Mouse (Mus musculus) thymus, postnatal 10 days (tissue): Measurements from ENCODE around the gene Ksr2.

ENCODE experiments used
- DNase-seq, 2 experiments: peaks; one replicate each; pipeline ENCODE4 v3.0.0; 2021; ENCODE audit warnings: low spot score in 2 of 2

Ksr2 gene

DNA sequence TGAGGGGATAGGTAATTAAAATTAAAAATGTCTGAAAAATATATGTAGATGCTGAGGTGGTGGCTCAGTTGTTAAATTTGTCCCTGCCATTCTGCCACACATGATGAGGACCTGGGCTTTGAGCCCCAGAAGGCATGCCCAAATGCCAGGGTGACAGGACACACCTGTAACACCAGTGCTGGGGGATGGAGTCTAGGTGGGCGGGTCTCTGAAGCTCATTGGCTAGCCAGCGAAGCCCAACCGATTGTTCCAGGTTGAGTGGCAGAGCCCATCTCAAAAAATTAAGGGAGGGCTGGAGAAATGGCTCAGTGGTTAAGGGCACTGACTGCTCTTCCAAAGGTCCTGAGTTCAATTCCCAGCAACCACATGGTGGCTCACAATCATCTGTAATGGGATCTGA lies 274.9 kb downstream of the Ksr2 start:
- DNase-seq: no peak

DNA sequence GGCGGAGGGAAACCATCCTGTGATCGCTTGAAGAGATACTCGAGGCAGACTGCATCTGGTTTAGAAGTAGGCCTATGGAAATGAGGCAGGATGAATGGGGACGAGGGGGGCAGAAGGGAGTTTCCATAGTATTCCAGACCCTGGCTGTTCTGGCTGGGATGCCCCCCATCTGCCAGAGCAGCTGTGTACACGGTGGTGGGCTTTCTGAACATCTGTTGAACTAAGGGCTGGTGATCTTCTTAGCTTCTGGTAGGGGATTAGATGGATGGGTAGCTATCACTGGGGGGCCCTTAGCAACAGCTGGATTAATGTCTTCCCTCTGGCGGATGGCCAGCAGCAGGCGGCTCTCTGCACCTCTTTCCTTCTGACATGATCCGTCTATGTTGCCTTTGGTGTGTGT lies 276.0 kb downstream of the Ksr2 start:
- no peak for DNase-seq

DNA sequence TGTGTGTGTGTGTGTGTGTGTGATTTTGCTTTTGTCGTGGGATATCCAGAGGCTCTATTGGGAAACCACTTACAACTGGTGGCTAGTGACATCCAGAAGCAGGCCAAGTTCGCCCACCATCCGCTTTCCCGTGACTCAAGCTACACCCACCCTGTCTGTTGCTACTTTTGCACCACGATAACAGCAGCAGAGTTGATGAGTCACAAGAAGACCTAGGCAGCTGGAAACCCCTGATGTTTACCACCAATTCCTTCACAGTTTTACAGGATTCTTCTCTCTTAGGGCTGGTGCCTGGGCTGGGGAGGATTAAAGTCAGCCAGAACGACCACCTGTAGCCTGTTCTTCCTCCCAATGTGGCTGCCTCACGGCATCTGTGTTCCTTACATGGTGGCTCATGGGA lies 277.5 kb downstream of the Ksr2 start:
- DNase-seq: no peak

DNA sequence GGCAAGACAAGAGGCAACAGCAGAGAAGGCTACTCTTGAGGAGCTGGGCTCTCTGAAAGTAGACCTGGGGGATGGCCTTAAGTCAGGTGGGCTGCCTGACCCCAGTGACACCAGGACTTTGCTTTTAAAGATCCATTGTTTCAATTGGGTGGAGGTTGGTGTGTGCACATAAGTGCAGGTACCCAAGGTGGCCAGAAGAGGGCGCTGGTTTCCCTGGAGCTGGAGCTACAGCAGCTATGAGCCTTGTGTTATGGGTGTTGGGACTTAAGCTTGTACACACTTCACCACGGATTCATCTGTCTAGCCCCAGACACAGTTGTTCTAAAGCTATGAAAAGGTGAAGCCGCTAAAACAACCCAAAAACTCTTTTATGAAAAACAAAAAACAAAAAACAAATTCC lies 279.8 kb downstream of the Ksr2 start:
- no peak for DNase-seq

DNA sequence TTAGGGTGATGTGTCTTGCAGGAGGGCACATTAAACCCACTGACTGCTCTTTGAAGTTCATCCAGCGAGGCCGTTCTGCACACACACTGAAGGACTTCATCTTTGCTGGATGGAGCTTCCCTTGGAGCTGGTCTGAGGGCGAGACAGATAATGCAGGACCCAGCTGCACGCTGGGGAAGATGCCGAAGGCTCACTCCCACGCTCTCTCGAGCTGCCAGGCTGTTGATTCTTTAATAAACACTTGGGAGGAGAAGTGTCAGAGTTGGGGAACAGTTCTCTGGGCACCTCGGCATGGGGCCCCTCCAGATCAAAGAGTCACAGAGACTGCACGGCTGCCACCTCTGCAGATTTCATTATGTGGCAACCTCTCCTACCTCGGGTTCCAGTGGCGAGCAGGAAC lies 280.8 kb downstream of the Ksr2 start:
- DNase-seq: no peak

DNA sequence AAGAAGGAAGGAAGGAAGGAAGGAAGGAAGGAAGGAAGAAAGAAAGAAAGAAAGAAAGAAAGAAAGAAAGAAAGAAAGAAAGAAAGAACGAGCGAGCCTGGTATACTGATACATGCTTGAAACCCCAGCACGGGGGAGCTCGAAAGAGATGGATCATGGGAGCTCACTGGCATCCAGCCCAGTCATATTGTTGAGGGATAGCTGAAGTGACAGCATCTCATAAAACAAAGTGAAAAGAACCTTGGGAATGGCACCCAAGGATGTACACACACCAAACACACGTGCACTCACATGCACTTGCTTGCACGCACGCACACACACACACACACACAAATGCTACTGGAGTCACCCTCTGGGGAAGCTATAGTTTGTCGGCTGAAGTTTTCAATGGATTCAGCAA lies 282.6 kb downstream of the Ksr2 start:
- no peak for DNase-seq

DNA sequence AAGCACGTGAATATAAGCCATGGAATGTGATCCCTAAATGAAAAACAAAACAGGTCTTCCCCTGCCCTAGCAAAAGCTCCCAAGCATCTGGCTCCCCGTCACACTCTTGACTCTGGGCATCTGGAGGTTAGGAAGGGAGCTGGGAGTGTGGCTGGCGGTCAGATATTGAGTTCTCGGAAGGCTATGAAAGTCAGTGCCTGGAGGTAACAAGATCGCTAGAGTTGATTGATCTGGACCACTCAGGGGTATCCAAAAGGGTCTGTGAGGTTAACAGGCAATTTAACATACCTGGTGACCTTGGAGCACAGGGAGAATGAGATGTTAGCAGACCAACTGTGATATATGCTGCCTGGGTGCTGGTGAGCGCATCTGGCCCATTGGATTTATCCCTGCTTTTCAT lies 283.8 kb downstream of the Ksr2 start:
- no peak for DNase-seq

DNA sequence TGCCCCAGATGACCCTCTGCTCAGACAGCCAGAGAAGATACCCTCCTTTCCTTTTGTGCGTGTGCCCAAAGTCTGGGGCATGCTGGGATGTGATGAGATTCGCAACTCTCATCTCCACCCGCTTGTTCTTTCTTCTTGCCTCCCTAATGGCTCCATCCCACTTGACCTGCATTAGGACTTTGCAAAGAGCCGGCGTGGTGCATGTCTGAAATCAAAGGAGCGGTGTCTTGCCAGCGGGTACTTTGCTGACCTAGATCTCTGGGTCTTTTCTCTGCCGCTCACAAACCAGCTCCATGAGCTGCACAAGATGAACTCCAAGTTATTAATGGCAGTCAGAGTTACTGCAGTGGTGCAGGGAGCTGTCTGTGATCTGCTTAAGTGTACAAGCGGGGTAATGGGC lies 290.6 kb downstream of the Ksr2 start:
- no peak for DNase-seq

DNA sequence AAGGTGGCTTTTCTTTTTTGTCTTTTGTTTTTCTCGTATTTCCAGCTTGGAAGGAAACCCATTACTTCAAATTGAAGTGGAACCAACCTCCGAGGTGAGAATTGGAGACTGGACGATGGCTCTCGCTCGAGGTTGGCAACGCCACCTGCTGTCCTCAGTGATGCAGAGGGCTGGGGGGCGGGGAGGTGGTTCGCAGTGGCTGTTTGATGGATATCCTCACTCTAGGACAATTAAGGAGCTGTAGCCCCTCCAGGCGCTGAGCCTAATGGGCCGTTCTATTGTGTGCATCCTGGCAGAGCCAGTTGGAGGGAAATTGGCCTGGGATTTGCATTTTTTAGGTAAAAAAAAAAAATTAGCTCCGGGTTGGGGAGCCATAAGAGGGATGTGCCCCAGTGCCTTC lies 292.8 kb downstream of the Ksr2 start:
- no peak for DNase-seq

DNA sequence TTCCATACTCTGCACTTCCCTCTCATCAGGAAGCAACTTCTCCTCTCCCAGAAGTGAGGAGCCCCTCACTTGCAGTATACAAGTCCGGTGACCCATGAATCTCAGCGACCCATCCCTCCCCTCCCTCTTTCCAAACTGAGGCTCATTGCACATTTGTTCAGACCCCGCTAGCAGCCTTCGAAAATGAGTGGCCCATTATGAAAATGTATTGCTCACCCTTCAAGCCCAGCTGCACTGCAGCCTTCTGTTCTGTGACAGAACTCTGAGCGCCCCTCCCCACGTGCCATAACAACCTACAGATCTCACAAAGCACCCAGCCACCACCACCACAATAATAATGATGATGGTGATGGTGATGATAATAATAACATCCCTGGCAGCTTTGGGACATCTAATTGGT lies 295.5 kb downstream of the Ksr2 start:
- DNase-seq: no peak

DNA sequence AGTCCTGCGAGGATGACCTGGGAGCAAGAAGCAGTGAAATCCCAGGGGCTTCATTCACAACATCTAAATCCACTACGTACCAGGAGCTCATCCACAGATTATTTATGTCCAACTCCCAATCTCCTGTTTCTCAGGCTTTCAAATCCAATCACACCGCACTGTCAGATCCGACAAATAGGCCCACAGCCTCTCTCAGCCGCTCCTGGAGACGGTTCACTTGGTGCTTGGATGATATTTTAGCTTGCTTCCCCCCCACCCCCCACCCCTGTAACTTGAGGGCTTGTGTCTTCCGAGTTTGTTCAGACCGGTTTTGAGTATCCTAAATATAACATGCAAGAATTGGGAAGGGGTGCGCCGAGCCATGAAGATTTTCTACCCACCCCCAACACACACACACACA lies 297.8 kb downstream of the Ksr2 start:
- no peak for DNase-seq

DNA sequence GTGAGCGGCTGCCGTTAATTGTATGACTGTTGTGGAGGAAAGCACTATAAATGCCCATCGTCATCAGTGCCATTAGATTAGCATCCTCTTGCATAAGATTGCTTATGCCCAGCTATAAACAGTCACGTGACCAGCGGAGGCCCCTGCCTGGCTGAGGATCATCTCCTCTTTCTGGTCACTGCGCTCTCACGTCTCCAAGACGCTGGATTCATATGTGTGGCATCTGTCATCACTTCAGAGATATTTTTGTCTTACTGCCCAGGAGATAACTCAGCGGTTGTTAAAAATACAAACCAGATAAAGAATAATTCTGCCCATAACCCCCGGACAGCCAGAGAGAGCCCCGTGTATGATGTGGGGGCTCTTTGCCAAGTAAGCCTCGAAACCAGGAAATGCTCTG lies 298.4 kb downstream of the Ksr2 start:
- DNase-seq: no peak

DNA sequence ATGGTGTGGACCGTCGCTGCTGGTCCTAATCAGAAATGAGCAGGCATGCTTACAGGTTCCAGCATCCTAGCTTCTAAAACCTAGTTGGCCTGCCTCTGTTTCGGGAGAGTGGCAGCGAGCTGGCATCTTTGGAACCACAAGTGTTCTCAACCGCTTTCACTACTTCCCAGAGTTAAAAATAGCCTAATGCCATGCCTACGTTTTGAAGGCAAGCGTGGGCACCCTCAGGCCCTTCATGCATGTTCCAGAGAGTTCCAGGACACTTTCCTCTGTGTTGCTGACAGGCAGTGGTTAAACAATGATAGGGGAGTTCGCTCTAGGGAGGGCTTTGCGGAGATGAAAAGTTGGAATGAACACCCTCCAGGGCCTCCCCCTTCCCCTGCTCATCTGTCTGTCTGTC lies 303.3 kb downstream of the Ksr2 start:
- DNase-seq: no peak

DNA sequence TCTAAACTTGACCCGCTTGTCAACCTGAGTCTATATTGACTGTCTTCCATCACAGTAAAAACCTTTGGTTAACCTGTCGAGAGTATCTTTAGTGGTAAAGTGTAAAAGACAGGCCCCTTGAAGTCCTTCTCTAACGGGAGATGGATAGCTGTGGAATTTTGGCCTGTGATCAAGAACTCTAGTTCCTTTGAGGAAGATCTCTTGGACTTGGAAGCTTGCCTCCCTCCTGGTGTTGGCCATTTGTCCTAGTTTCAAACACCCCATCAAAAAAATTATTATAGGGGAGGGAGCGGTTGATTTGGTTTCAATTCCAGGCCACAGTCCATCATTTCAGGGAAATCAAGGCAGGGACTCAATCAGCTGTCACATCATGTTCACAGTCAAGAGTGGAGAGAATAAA lies 309.5 kb downstream of the Ksr2 start:
- DNase-seq: no peak

DNA sequence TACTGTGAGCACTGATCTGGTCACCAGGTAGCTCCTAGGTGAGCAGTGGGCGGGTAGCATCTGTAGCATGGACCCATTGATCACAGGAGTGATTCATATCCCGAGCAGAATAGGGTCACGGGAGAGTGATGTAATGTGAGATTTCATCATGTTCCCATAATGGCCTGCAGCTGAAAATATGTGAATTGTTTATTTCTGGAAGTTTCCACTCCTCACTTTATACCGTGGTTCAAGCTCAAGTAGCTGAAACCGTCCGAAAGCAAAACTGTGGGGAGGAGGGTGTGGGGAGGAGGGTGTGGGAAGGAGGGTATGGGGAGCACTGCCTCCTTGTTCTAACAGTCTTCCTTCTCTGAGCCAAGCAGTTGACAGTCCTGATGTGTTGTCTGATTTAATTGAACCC lies 312.7 kb downstream of the Ksr2 start:
- no peak for DNase-seq

DNA sequence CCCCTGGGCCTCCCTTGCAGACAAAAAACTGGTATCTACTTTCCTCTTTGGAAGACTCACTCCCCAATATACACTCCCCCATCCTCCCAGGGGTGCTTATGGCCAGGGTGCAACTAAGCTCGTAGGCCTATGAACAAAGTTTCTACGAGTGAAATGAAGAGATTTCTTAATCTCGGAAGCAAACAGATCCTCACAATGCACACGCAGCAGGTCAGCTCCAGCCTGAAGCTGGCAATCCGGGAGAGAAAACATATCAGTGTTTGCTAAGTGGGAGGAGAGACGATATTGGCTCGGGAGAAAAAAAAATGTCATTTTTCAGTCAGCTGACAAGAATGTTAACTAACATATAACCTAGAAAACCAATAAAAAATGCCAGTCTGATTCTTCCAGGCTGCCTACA lies 313.3 kb downstream of the Ksr2 start:
- DNase-seq: no peak

DNA sequence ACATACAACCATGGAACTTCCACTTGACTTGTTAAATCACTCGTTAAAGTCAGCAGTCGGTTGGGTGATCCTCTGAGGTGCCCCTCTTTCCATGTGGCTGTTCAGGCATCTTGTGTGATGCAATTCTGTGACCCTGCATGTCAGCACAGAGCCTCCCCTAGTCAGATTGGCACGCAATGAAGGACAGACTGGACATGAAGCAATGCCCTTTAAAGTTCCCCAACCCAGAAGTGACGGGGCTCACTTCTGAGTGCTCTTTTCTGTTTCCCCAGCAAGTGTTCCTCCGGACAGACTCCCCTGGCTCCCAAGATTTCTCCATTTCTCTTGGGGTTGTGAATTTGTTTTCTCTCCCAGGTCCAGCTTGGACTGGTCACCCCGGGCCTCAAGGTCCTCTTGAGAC lies 317.5 kb downstream of the Ksr2 start:
- DNase-seq: no peak

DNA sequence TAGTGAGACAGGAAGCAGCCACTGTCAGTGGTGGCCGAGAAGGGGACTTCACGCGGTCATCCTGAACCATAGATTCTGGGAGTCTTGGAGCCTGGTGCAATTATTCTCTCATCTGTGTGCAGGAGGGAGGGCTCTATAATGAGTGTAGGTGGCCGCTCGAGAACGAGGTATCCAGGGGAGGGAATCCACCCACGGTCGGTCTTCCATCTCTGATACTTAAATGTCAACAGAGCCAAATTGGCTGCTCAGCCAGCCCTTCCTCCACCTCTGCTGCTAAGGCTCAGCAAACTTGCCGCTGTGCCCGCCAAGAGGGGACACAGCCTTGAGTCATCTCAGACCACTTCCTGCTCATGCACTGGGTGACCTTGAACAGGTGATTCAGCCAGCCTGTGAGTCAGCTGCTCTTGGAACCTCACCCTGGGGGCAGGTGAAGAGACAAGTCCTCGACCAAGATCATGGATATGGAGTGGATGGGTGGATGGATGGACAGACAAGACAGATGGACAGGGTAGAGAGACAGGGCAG lies 330.9 kb downstream of the Ksr2 start:
- no peak for DNase-seq

DNA sequence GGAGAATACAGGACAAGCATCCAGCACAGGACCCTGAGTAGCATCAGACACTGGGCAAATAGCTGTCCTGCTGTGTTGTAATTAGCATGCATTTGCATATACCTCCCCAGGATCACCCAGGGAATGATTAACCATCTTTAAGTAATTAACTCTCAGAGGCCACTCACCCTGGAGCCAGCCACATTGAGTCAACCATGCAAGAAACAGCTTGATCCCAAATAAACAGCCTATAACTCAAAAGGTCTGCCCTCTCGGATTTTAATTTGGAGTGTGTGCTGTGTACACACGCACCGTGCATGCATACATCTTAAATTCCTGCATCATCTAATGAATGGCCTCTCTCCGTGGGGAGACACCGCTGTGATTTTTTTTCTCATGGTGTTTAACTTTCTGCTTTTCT lies 335.6 kb downstream of the Ksr2 start:
- no peak for DNase-seq

DNA sequence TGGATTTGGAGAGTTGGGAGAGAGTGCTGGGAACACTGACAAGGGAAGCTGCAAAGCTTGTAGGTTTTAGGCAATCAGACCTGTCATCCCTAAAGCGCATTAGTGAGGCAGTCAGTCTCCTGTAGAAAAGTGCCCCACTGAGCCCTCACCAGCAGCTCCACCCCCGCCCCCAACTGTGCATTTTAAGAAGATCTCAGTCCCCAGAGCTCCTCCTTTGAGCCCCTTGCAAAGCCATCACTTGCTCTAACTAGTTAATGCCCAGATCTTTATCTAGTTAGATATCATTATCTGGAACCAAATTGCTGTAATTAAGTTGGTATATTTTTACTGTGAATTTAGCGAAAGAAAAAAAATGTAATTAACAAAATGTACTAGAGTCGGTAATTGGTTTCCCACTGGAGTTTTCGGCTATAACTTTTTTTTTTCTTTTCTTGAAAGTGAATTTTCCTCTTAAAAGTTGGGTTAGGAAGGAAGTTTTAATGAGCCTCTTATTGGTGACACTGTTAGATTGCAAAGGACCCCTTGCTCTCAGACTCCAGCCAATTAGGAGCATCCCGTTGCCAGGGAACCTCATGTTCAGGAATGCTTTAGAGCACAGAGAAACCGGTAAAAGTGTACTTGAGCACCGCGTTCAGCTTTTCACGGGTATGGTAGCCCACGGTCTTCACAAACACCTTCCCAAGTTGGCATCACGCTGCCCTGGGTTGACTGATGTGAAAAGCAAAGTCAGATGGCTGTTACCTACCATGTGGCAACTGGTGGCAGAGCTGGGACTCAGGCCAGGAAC lies 344.1 kb downstream of the Ksr2 start:
- DNase-seq: no peak

DNA sequence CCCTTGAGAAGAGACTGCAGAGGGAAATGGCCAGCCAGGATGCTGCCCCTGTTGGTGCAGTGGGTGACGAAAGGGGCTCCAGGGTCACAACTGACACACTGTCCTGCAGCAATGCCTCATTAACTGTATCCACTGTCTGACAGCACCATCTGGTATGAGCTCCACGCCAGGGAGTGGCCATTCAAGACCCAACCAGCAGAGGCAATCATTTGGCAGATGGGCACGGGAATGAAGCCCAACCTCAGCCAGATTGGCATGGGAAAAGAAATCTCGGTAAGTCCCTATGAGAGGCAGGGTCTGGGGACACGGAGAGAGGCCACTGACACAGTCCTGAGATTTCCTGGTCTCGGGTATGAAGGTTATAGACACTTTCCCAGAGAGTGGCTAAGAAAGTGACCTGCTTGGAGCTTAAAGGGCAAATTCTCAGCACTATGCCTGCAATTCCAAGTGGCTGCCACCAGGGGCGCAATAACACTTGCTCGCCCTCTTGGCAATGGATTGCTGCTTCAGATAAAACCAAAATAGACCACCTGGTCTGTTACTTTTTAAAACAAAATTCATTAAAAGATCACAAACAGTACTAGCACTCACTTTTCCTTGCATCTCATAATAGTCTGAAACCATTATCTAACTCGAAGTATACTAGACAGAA lies 347.5 kb downstream of the Ksr2 start:
- DNase-seq: no peak

DNA sequence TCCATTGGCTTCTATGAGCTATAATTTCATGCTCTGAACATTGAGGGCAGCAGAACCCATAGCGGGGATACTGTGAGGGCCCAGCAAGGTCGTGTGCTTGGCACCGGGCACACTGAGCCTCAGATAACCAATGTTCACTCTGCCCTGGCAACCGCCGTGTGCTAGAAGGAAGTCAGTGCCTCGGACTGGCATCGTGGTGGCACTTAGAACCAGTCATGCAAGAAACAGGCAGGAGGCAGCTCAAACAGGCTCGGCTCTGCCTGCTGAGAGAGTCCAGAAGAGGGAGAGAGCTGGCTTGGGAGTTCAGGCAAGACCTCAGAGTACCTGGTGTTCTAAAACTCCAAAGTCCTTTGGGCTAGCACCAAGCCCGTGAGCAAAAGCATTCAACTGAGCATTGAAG lies 350.7 kb downstream of the Ksr2 start:
- DNase-seq: no peak

DNA sequence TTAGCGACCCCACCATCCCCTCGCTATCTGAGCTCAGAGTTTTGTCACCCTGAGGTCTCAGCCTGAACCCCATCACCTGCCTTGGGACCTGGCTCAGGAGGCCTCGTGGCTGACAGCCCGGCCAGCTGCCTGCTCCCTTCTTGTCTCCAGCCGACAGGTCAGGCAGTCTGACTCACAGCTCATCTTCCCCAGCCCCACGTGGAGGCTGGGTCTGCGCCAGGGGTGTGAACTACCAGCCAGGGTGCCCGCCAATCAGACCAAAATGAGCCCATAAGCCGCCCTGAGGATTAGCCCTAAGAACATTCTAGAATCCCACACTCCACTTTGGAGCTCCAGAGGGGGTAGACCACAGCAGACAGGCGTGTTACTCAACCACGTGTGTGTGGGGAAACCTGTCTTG lies 365.4 kb downstream of the Ksr2 start:
- DNase-seq: no peak

DNA sequence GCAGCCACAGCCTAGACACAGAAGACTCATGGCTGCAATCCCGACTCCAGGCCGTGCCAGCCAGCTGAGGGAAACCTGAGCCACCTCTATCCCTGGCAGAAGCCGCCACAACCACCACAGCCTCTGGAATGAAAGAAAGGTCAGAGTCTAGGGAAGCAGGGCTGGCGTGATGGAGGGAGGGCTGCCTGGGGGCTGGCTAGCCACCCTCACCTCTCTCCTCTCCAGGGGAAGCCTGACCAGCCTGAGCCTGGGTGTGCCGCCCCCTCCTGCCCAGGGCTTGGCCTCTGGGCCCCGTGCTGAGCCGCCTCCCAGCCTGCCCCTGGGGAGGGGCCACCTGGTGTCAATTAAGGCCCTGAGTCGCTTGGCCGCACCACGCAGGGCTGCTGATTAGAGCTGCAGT lies 366.9 kb downstream of the Ksr2 start, which contains the start of gene Nos1:
Nos1 (plus strand) TSS at position 352 of the 400 bp plus-strand sequence.
- no peak for DNase-seq
